Mouse (Mus musculus) kidney, embryonic 14.5 days (tissue): ENCODE measurements at regions not wholly inside any gene's neighbourhood (a gene's known extent, or its start where the extent isn't known, plus 50 kb on each side); places are given as distances from the start of the nearest gene placed in this dataset.

Experiments used
- ATAC-seq: fragments of 200-750 bp; cut with Nextera tagmentation; 2 replicates; pipeline ENCODE4 v1.8.0; 2017; ENCODE audit warnings: moderate number of reproducible peaks, mild to moderate bottlenecking, moderate TSS enrichment, moderate library complexity; ENCODE audit not compliant: low FRiP score, low TSS enrichment
- H3K27ac ChIP-seq: fragments of 300-500 bp; sonication (generic); 2 replicates; pipeline ENCODE4 v1.5.1; 2014; ENCODE audit warnings: low read depth, mild to moderate bottlenecking, low read length, moderate library complexity, mixed read lengths
- H3K27me3 ChIP-seq: fragments of 300-500 bp; sonication (generic); 2 replicates; pipeline ENCODE4 v1.6.1; 2014; ENCODE audit warnings: mild to moderate bottlenecking, low read length; ENCODE audit not compliant: control insufficient read depth, insufficient read depth
- H3K36me3 ChIP-seq: fragments of 300-500 bp; sonication (generic); 2 replicates; pipeline ENCODE4 v1.6.1; 2014; ENCODE audit warnings: low read length, mixed read lengths; ENCODE audit not compliant: control insufficient read depth, insufficient read depth
- H3K4me1 ChIP-seq: fragments of 300-500 bp; sonication (generic); 2 replicates; pipeline ENCODE4 v1.6.1; 2014; ENCODE audit warnings: low read length, mixed read lengths; ENCODE audit not compliant: control insufficient read depth, insufficient read depth
- H3K4me2 ChIP-seq: fragments of 300-500 bp; sonication (generic); replicated peaks from 2 replicates; pipeline ENCODE4 v1.6.1; 2014; ENCODE audit warnings: low read depth, mild to moderate bottlenecking, low read length
- H3K4me3 ChIP-seq: fragments of 300-500 bp; sonication (generic); 2 replicates; pipeline ENCODE4 v1.5.1; 2014; ENCODE audit warnings: mild to moderate bottlenecking, low read length
- H3K9ac ChIP-seq: fragments of 300-500 bp; sonication (generic); 2 replicates; pipeline ENCODE4 v1.6.1; 2014; ENCODE audit warnings: low read depth, mild to moderate bottlenecking, low read length, moderate library complexity
- H3K9me3 ChIP-seq: fragments of 300-500 bp; sonication (generic); 2 replicates; pipeline ENCODE4 v1.6.1; 2016; ENCODE audit warnings: low read length; ENCODE audit not compliant: control insufficient read depth
- WGBS: fragments of 180-500 bp; shearing (Covaris S2); extraction: QIAGEN DNeasy Blood & Tissue Kit; methylation state at CpG from one replicate; pipeline ENCODE4 v1.1.7; 2014; 5-methylcytosine and 5-hydroxymethylcytosine counted together

DNA sequence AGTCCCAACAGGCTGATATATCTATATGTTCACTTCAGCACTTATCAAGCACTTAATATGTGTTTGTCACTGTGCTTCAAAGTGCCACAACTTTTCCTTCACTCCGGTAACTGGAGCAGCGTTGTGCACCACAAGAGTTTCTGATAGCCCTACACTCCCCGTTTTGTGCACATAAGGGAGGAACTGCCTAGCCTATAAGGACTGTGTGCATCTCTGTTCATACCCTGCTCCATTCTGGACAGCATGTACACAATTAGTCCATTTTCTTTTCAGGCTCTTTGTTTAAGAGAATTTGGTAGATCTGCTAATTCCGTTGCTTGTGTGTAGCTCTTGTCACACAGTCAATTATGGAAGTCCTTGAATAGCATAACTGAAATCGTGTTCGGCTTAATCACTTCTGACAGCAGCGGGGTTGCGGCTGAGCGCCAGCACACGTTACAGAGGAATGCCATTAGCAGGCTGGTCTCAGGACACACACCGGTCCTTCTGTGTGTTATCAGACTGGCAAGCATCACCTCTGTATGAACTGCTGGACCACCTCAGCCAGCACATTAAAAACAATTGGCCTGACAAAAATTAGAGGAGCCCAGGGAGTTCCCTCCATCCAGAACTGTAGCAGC, 144.2 kb downstream of the Cmpk2 start:
- Histone ChIP-seq H3K4me3 (no peak overlapping the region), H3K36me3 (no peaks in the 10 kb centered on the region), H3K27ac (no peak overlapping the region), H3K9me3 (no peaks in the 10 kb centered on the region), H3K4me2 (no peak overlapping the region), H3K27me3 (no peaks in the 10 kb centered on the region), H3K4me1 (no peaks in the 10 kb centered on the region), H3K9ac (no peak overlapping the region)
- ATAC-seq, result no peak
- 80% methylated on average over 11 of the region's 11 CpGs for WGBS

DNA sequence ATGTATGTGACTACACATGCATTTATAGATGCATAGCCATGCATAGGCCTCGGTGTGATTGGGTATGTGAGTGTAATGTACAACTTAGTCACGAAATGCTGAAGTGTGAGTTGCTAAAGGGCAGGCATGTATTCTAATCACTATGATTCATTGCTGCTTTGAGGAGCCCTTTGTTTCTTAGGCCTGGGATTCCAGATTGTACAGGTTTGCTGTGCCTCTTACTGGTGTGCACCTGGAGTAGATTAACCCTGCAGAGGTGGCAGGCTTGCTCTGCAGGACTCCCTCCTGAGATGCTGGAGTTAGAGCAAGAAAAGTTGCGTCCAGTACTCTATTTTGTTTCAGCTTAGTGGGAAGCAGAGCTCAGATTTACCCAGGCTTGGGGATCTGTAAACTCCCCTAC, 141.1 kb downstream of the Cmpk2 start:
- Histone ChIP-seq H3K4me1 (no peaks in the 10 kb centered on the region), H3K9ac (no peak overlapping the region), H3K36me3 (no peaks in the 10 kb centered on the region), H3K27me3 (no peaks in the 10 kb centered on the region), H3K9me3 (no peaks in the 10 kb centered on the region), H3K4me3 (no peak overlapping the region), H3K4me2 (no peak overlapping the region), H3K27ac (no peak overlapping the region)
- no peak for ATAC-seq
- 89% methylated on average over 3 of the region's 3 CpGs for WGBS

DNA sequence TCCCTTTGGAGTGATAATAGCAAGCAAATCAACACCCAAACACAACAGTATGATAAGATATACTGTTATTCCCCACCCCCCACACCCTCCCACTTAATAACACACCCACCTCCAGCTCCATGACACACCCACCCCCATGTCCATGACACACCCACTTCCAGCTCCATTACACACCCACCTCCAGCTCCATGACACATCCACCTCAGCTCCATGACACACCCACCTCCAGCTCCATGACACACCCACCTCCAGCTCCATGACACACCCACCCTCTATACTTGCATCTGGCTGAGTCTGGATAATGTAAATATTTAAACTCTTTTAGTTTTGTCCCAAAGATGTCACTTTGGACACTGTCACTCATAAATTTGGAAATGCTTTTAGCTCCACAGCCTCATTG, 129.5 kb downstream of the Cmpk2 start:
- H3K4me1 ChIP-seq, result no peaks in the 10 kb centered on the region
- H3K9me3 ChIP-seq, result no peaks in the 10 kb centered on the region
- H3K4me3 ChIP-seq, result no peak overlapping the region
- no peak overlapping the region for H3K9ac ChIP-seq
- H3K4me2 ChIP-seq, result no peak overlapping the region
- no peaks in the 10 kb centered on the region for H3K36me3 ChIP-seq
- no peaks in the 10 kb centered on the region for H3K27me3 ChIP-seq
- H3K27ac ChIP-seq, result no peak overlapping the region
- no peak for ATAC-seq

DNA sequence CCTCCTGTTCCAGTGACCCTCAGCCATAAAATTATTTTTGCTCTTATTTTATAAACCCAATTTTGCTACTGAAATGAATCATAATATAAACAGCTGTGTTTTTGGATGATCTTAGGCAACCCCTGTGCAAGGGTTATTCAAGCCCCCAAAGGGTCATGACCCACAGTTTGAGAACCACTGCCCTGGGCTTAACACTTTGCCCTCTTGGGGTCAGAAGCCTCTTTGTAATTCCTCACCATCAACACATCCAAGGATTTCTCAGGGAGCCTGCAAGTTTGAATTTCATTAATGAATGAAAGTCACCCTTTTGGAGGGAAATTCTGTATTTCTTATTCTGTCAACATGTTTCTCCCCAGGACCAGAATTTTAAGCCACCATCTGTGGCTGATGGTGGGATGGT, 123.1 kb downstream of the Cmpk2 start:
- Histone ChIP-seq H3K4me3 (no peak overlapping the region), H3K9me3 (no peaks in the 10 kb centered on the region), H3K27me3 (no peaks in the 10 kb centered on the region), H3K36me3 (no peaks in the 10 kb centered on the region), H3K9ac (no peak overlapping the region), H3K27ac (no peak overlapping the region), H3K4me2 (no peak overlapping the region), H3K4me1 (no peaks in the 10 kb centered on the region)
- ATAC-seq, result no peak

GRCm38 (mm10) chr12:26589091-26589490, 120.1 kb downstream of the Cmpk2 start:
- ATAC-seq, result no peak
- Histone ChIP-seq H3K4me1 (no peaks in the 10 kb centered on the region), H3K27me3 (no peaks in the 10 kb centered on the region), H3K4me3 (no peak overlapping the region), H3K9me3 (no peaks in the 10 kb centered on the region), H3K27ac (no peak overlapping the region), H3K4me2 (no peak overlapping the region), H3K36me3 (no peaks in the 10 kb centered on the region), H3K9ac (no peak overlapping the region)

DNA sequence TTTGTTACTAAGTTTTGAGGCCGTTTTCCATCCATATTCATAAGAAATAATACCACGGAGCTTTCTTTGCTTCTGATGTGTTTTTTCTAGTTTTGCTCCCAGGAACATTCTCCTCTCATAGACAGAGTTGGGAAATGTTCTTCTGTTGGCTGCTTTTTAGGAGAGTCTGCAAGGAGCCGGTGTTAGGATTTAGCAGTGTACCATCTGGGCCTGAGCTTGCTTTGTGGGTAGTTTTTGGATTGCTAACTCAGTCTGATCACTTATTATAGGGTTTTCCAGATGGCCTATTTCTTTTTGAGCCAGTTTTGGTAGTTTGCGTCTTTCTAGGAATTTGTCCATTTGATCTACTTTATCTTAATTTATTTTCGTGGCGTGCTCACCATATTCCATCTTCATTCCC, 108.4 kb downstream of the Cmpk2 start:
- Histone ChIP-seq H3K9ac (no peak overlapping the region), H3K36me3 (no peaks in the 10 kb centered on the region), H3K27ac (no peak overlapping the region), H3K9me3 (no peaks in the 10 kb centered on the region), H3K27me3 (no peaks in the 10 kb centered on the region), H3K4me3 (no peak overlapping the region), H3K4me2 (no peak overlapping the region), H3K4me1 (0 out of 2 replicates have a peak, but pooled peaks cover 4% of the 10 kb centered on the region)
- 93% methylated on average over 6 of the region's 6 CpGs for WGBS
- ATAC-seq, result no peak

GRCm38 (mm10) chr12:26571602-26572001, 102.6 kb downstream of the Cmpk2 start:
- H3K27me3 ChIP-seq, result no peaks in the 10 kb centered on the region
- 0 out of 2 replicates have a peak, but pooled peaks have one; percentile 52 for ATAC-seq
- H3K9ac ChIP-seq, result no peak overlapping the region
- no peaks in the 10 kb centered on the region for H3K36me3 ChIP-seq
- H3K4me3 ChIP-seq, result no peak overlapping the region
- H3K4me2 ChIP-seq, result no peak overlapping the region
- H3K4me1 ChIP-seq, result peaks cover 7% of the 10 kb centered on the region; the same call in 1 of the 2 replicates
- no peak overlapping the region for H3K27ac ChIP-seq
- 71% methylated on average over 7 of the region's 7 CpGs for WGBS
- no peaks in the 10 kb centered on the region for H3K9me3 ChIP-seq

GRCm38 (mm10) chr12:26567435-26567834, 98.4 kb downstream of the Cmpk2 start:
- peaks cover 4% of the 10 kb centered on the region; the same call in 1 of the 2 replicates for H3K4me1 ChIP-seq
- no peaks in the 10 kb centered on the region for H3K9me3 ChIP-seq
- H3K9ac ChIP-seq, result no peak overlapping the region
- ATAC-seq, result no peak
- H3K27me3 ChIP-seq, result no peaks in the 10 kb centered on the region
- no peaks in the 10 kb centered on the region for H3K36me3 ChIP-seq
- WGBS, result 81% methylated on average over 4 of the region's 4 CpGs
- H3K4me2 ChIP-seq, result no peak overlapping the region
- H3K4me3 ChIP-seq, result no peak overlapping the region
- no peak overlapping the region for H3K27ac ChIP-seq

- no peaks in the 10 kb centered on the region for H3K27me3 ChIP-seq
- H3K4me3 ChIP-seq, result no peak overlapping the region
- no peak for ATAC-seq
- H3K36me3 ChIP-seq, result no peaks in the 10 kb centered on the region
- H3K27ac ChIP-seq, result no peak overlapping the region
- 88% methylated on average over 6 of the region's 6 CpGs for WGBS
- no peaks in the 10 kb centered on the region for H3K4me1 ChIP-seq
- H3K9ac ChIP-seq, result no peak overlapping the region
- no peak overlapping the region for H3K4me2 ChIP-seq
- no peaks in the 10 kb centered on the region for H3K9me3 ChIP-seq
These were observed 93.9 kb downstream of the Cmpk2 start for GRCm38 (mm10) chr12:26562858-26563257.
